Mouse (Mus musculus) megakaryocyte progenitor cell, adult 5-6 weeks (primary cell): ENCODE data around the gene Dync2h1. TPM values are rescaled to one million over a fixed set of nuclear protein-coding genes. Genes with fewer than 3 reads are reported as not detected.
A peak's percentile ranks its signal among the peaks of the same experiment; 100 is the strongest.
"Not testable (repeated sequence)": the region's sequence is repeated elsewhere in the genome, so short reads cannot be mapped to it uniquely, and the experiment has no call there.

Experiments
- ATAC-seq: replicated peaks from 2 replicates; pipeline ENCODE4 v1.8.0; 2016; ENCODE audit warnings: mild to moderate bottlenecking, moderate TSS enrichment, inconsistent platforms; ENCODE audit not compliant: poor library complexity
- total RNA-seq, 2 experiments: library from RNA; stranded (forward) in 1 of 2; stranded (reverse) in 1 of 2; fragments of 157-497, 149-512 nt in 1 of 2; fragments of 200-1000 nt in 1 of 2; gene quantifications; 2 replicates each; pipeline versions ENCODE4 v1.2.3 to v1.2.4; 2015 to 2017

Dync2h1 gene
- total RNA-seq (2015) (4.8 and 5.8 TPM in 2 replicates), total RNA-seq (2017) (3.5 and 7.4 TPM in 2 replicates)

DNA sequence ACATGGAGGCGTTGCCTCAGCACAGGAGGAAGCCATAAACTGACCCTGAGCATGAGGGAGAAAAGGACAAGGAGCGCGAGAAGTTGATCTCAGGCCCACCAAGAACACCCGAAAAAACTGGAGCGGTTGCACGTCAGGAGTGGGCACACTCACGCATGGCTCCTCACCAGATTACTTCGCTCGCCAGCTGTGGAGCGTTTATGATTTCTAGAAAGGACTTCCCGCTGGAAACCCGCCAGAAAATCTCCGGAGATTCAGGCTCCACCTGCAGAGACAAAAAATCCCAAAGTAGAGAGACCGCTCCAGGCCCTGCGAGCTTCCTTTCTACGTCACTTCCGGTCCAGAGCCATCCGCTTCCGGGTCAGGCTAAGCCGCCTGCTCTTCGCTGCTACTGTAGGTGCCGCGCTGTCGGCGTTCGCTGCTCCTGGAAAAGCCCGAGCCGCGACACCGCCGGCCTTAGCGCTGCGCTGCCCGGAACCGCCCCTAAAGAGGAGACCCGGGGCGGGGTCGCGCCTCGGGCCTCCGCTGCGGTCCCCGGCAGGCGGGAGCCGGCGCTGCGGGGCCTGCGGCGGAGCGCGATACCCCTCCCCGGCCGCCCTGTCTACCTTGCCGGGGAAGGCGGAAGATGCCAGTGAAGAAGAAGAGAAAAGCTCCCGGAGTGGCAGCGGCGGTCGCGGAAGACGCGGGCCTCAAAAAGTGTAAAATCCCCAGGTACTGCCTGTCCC is at the start of gene Dync2h1, which contains the start of gene Dcun1d5:
Dync2h1 (minus strand) TSS at position 275 of the 725 bp plus-strand sequence.
Dcun1d5 (plus strand) TSS at position 349 of the 725 bp plus-strand sequence.
- ATAC-seq = peak; percentile 95

DNA sequence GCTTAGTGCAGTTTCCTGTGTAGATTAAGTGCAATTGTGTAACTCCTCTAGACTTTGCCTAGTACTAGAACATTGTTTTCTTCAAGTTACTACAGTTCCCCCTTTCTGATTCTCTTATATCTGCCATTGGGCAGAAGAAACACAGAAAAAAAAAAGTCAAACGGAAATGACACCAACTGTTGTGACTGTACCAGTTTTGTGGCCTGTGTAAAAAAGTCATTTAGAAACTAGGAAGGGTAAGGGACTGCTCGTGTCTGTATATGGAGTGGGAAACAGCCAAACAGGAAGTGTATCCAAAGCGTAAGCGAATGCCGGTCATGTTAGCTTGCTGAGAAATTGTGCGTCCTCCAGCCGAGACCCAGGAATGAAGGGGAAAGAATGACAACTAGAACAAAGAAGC is 37.2 kb upstream of the Dync2h1 start:
- ATAC-seq = peak; percentile 90

DNA sequence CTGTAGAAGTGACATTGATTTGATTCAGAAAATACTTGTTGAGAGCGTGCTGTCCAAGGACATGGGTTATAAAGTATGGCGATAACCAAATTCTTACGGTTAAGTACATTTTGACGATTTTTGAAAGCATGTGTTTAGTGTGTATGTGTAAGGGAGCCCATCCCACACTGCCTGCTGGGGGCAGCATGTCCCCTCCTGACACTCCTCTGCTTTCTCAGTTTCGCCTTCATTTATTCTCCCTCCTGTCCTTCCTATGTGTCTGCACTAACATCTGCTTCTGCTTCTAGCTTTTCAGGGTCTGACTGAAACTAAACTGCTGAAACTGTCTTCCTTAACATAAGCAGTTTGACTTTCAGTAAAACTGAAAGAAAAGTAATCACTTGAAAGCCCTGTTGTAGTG is 36.8 kb upstream of the Dync2h1 start:
- peak; percentile 69 for ATAC-seq

DNA sequence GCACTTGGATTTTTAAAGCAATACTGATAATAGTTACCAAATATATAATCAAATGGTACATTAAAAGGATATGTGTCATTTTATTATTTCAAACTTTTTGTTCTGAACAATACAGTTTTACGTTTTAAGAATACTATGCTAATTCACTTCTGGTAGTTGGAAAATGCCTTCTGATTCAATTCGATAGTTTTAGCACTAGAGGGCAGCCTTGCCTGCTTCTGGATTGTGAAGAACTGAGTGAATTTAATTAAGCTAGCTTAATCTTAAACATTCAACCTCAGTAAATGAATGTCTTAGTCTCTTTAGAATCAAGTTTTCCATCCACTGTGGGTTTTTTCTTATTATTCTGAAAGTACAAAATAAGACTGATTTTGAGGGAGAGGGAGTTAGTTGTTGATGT is 32.0 kb upstream of the Dync2h1 start:
- ATAC-seq = peak; percentile 85

DNA sequence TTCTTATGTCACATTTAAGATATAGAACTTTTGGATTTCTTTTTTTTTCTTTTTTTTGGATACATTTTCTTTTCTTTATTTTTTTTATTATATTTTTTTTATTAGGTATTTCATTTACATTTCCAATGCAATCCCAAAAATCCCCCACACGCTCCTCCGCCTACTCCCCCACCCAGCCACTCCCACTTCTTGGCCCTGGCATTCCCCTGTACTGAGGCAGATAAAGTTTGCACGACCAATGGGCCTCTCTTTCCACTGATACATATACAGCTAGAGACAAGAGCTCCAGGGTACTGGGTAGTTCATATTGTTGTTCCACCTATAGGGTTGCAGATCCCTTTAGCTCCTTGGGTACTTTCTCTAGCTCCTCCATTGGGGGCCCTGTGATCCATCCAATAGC is 6.4 kb upstream of the Dync2h1 start:
- ATAC-seq = not testable (repeated sequence)

DNA sequence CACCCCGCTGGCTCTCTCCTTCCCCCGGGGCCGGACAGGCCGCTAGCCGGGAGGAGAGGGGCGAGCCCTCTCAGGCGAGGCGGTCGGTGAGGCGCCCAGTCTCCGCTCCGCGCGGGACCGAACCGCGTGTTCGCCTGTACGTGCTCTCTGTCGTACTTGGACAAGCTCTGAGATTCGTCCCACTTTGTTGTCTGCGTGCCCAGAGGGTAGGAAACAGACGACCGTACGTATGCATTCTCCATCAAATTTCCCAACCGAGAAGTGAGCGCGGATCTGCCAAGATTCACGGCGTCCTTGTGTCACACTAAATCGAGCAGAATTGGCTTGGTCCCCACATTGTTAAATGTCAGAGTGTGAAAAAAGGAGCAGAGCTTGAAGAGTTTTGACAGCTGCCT is 648 bp upstream of the Dync2h1 start:
- ATAC-seq = peak; percentile 42

DNA sequence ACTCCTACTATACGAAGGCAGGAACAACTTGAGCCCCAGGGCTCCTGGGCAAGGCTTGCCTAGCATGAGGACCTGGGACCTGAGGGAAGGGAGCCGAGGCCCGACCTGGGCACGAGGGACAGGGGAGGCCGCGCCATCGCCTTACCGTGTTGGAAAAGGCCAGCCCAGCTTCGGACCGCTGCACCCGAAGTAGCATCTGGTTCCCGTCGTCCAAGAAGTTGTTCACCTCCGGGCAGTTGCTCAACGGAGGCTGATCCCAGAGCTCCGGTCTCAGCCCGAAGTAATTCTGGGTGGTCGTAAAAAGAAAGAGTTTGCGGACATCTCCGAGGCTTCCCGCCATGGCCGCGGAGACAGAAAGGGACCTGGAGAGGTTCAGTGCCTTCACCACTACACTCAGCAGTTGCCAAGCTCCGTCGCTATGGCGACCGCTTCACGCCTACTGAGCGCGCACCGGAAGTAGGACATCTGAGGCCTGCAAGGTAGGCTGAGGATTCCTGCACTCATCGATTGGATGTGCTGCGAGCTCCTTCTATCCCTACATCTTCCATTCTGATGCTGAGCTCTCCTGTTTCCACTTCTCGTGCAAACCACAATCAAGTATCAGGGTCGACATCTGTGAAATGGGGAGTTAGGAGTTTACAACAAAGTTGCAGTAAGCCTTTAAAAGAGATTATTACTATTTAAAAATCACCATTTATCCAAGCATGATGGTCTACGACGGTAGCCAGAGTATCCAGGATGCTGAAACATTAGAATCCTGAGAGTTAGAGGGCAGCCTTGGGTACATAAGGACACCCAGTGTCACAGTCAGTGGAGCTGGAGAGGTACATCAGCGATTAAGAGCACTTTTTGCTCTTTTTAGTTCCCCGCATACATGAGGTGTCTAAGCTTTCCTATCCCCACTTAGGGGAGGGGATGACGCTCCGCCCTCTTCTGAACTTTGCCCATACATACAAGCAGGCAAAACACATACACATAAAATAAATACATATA is 7.3 kb downstream of the Dync2h1 start:
- peak; percentile 99 for ATAC-seq

DNA sequence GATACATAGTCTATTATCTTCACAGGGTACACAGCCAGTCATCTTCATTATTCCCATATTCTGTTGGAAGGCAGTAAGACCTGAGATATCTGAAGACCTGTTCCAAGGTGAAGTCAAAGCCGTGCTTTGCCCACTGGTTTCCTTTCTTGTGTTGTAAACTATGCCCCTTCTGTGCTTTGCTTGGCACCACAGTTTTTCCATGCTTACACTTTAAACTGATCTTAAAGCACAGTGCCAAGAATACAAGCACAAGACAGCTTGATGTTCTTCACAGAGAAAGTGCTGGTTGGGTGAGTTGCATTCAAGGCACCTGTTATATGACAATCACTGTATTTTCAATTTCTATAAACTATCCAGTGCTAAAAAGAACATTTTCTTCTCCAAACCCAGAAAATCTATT is 10.5 kb downstream of the Dync2h1 start:
- ATAC-seq = no peak

DNA sequence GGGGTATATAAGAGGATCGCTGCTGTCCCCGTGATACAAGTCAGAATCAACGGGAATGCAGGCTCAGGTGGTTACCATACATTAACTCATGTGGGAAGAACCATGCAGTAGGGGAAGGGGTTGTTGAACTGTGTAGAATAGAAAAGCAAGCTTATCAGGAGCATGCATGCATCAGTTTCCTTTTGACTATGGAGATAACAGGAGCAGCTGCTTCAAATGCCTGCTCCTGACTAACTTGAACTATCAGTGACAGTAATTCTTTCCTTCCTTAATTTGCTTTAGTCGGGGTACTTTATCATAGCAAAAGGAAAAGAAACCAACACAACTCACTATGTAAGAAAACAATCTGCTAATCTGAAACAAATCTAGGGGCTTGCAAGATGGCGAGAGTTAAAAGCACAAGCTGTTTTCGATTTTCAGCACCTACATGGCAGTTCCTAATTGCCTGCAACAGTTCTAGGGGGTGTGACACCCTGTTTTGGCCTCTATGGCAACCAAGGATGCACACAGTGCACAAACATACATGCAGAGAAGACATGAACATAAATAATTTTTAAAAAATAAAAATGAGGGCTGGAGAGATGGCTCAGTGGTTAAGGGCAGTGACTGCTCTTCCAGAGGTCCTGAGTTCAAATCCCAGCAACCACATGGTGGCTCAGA is 16.8 kb downstream of the Dync2h1 start:
- ATAC-seq = peak; percentile 82

DNA sequence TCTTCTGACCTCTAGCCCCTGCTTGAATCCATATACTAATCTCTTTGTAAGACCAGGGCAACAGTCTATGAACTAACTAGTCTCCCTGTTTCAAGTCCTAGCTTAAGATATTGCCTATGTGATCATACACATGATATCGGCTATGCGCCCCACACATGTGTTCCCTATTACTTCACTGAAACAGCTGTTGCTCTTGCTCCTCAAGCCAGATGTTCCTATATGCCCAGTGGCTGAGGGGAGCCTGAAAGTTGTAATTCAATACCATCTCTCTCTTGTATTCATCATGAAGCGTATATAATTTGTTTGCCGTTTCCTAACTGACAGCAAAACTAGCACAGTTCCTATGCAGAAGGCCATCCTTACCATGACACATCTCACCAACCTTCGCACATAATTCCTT is 23.6 kb downstream of the Dync2h1 start:
- ATAC-seq = no peak

DNA sequence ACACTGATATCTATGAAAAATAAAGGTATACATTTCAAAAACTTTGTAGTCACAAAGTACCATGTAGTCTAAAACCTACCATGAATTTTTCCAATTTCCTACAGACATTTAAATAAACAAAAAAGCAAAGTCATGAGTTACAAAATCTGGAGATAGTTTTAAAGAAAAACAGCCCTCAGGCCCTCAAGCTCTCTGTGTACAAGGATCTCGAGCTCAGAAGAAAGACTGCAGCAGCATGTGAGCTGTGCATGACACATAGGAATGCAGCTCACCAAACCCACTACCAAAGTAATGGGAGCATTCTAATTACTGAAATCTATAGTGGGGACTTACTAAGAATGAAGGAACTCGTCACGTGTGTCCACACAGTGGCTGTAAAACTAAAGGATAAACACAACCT is 24.5 kb downstream of the Dync2h1 start:
- no peak for ATAC-seq

DNA sequence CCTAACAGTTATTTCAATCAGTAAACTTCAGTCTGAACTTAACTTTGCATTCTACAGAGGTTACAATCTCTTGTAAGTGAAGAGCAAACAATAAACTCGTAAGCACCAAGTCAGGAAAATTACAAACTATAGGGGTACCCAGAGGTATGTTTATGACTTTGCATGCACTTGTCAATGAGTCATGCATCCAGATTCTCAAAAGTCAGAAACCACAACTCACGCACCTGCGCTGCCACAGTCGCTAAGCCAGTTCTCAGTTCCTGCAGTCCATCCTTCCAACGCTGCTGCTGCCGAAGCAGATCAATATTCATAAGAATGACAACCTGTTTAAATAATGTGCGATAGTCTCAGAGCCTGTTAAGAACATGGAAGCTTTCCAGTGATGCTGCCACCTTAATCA is 25.6 kb downstream of the Dync2h1 start:
- no peak for ATAC-seq

DNA sequence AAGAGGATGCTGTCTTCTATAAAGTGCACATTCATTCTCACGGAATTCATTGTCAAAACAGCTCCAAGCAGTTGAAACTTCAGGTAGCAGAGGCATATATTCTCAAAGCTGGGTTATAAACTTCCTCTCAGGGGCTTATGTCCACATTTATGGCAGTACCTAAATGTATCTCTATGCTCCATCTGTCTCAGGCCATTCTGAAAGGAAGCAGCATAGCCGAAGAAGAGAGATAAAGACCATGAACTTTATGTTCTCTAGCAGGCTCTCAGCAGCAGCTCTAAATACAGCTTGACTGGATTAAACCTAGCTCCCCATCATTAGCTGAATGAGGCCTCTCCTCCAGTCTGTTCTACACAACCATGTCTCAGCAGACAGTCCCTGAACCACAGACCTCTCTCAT is 29.9 kb downstream of the Dync2h1 start:
- ATAC-seq = no peak

DNA sequence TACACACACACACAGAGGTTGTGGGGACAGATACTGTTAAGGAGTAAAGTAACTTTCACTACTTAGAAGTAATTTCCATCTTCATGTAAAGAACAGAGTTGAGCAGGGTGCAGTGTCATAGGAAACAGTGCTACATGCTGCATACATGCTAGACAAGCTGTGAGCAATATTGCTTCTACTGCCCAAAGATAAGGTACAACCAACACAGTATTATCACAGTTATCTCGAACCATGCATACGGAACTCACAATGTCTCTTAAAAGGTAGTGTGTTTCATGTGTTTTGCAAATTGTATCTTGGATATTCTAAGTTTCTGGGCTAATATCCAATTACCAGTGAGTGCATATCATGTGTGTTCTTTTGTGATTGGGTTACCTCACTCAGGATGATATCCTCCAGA is 61.4 kb downstream of the Dync2h1 start:
- ATAC-seq = peak; percentile 60

DNA sequence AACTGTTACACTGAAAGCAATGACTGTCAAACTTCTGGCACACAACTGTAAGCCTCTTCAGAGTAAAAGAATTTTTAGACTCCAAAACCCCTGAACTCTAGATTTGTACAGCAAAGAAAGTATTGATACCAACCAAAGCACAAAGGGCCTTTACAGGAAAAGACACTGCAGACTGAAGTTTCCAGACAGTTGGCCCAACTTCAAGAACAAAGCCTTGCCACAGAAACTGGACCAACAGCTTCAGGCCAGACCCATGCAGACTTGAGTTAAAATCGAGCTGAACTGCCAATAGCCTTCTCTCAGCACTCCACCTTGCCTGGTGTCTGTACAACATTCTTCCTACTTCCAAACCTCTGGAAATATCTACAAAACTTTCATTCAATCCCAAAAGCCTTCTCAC is 74.1 kb downstream of the Dync2h1 start:
- no peak for ATAC-seq

DNA sequence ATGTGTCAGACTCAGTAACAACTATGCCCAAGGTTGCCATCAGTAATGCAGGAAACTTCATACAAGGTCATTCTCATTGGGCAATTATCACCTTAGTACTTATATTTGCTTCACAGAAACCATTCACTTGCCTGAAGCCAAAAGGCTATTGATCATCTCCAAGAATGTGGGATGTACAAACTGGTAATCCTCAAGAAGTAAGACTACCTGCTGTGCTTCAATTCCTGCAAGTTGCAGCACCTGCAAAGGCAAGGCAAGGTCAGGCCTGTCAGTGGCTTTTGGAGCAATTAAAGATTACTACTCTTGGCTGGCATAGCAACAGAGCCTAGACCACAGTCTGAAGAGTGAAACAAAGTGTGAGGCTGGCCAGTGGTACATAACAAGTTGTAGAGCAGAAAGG is 82.9 kb downstream of the Dync2h1 start:
- no peak for ATAC-seq

DNA sequence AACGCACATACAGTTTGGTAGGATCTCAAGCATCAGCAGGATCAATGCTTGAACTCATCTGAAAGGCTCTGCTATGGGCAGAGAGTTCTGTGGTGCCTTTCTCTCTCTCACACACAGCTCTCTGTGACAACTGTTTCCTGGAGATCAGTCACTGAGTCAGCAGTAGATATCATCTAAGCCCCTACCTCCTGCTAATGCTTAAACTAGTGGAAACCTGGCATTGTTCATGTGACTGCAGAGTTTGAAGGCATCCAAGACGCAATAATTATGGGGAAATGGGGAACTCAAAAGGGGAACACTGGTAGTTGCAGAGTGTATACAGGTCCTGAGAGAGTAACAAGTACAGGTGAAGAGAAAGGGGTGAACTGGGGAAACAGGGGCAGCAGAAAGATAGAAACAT is 109.6 kb downstream of the Dync2h1 start:
- ATAC-seq = no peak

DNA sequence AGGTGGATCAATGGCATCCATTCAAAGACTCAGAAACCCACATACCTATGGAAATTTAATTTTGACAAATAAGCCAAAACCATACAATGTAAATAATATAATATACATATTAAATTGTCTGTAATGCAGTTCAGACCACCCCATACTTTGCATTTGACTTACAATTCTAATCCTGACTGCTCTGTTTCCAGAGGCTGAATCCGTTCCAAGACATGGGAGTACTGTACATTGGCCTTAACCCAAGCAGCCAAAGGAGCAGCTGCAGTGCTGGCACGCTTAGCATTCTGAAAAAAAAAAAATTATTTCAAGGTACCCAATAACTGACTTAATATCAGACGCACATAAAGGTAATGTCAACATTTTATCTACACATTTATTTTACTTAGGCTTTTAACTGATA is 113.4 kb downstream of the Dync2h1 start:
- ATAC-seq = no peak

DNA sequence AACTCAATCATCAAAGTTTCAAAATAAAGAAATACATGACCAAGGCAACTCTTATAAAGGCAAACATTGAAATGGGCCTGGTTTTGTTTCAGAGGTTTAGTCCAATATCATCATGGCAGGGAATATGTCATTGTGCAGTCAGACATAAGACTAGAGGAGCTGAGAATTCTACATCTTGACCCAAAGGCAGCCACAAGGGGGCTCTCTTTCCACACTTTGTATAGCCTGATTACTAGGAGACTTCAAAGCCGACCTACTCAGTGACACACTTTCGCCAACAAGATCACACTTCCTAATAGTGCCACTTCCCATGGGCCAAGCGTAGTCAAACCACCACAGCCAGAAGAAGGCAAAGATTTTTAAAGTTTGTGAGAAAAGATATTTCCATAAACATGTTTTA is 133.7 kb downstream of the Dync2h1 start:
- peak; percentile 79; the same call in 1 of the 2 replicates for ATAC-seq

DNA sequence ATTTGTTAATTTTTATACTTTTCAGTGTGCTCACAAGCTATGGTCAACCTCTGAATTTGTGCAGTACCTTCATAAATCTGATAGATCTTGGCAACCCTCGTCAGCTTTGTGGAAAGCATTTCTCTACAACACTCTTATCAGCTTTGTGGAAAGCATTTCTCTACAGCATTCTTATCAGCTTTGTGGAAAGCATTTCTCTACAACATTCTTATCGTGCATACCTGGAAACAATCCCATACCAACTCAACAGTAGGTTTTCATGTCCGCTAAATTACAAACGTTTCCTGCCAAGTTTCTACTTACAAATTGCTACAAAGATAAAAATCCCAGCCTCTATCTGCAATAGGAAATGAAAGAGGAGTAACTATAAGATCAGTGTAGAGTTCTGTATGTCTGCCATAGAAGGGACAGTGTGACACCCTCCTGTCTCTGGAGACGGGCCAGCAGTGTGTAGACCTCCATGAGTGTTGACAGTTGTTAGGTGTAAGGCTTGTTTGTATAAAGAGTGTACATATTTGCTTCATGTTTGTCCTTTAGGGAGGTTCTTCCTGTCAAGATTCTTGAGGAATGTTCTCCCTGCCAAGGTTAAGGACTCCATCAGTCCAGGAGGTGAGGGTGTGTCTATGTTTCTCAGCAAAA is 141.5 kb downstream of the Dync2h1 start:
- ATAC-seq = no peak

DNA sequence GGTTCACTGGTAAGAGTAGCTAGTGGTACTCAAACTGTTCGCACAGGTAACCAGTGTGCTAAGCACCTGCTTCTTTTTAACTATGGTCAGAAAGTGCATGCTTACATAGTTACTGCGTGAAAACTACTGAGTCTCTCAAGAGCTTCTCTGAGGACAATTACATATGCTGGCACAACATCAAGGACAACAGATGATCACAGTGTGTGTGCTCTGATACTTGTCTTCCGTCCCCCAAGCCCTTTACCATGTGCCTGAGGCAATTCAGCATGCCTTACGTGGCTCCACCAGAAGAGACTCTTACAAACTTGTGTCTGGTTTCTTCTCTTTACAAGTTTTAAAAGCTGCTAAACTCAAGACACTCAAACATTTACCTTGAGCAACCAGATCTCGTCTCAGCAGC is 143.0 kb downstream of the Dync2h1 start:
- no peak for ATAC-seq
